Mouse (Mus musculus) left cerebral cortex, adult 2 months (tissue): ENCODE measurements around the gene Snx5. TPM values are rescaled to one million over a fixed set of nuclear protein-coding genes. Genes with fewer than 3 reads are reported as not detected.

Source experiments
- DNase-seq, 2 experiments: peaks; one replicate each; pipeline ENCODE4 v3.0.0; 2021 to 2022; ENCODE audit warnings: low spot score in 2 of 2, mixed read lengths in 1 of 2; ENCODE audit errors: extremely low spot score in 1 of 2
- H3K27ac ChIP-seq: fragments of 200-600 bp; 2 replicates; pipeline ENCODE4 v1.8.1; 2022
- H3K4me3 ChIP-seq: fragments of 200-600 bp; 2 replicates; pipeline ENCODE4 v1.8.1; 2022
- CTCF ChIP-seq: fragments of 200-600 bp; IDR thresholded peaks from 2 replicates; pipeline ENCODE4 v1.8.1; 2022; ENCODE audit warnings: antibody characterized with exemption, mild to moderate bottlenecking, moderate library complexity
- intact Hi-C: fragments of 180-260 bp; cut with DNase I; formaldehyde crosslinking; loops from one replicate; pipeline ENCODE4 v1.15.1; 2025
- long read RNA-seq, 2 experiments: library from polyadenylated mRNA; stranded (forward); transcript quantifications; one replicate each; pipeline ENCODE4 v2.0.0; 2021; ENCODE audit warnings: borderline mapping rate in 2 of 2
- total RNA-seq, 2 experiments: library from RNA; stranded (reverse); gene quantifications; 2 replicates each; pipeline ENCODE4 v1.2.3; 2021

The Snx5 gene
- 10 to 100 TPM; 77.4 to 87.4 TPM for total RNA-seq
- long read RNA-seq, experiment 1, transcript Snx5-202 (14 exons, 2,512 nt), result minor isoform, 13 of 126 reads
- long read RNA-seq, experiment 1, transcript Snx5-201 (13 exons, 2,419 nt), result major isoform, 90 of 126 reads
- long read RNA-seq, experiment 1, partial matches to known transcripts, result 1 of 126 reads
- long read RNA-seq, experiment 1, other reads (novel, unspliced or antisense), result 22 of 126 reads
- long read RNA-seq, experiment 2, transcript Snx5-202 (14 exons, 2,512 nt), result minor isoform, 9 of 91 reads
- long read RNA-seq, experiment 2, transcript Snx5-201 (13 exons, 2,419 nt), result major isoform, 60 of 91 reads
- long read RNA-seq, experiment 2, partial matches to known transcripts, result 1 of 91 reads
- long read RNA-seq, experiment 2, other reads (novel, unspliced or antisense), result 21 of 91 reads

- Histone ChIP-seq H3K4me3 (peak within 1 kb of the TSS; percentile 64), H3K27ac (peak within 1 kb of the TSS; percentile 100)
- intact Hi-C loops, result loop anchor here (5.0 kb wide), 1 partner anchor 287 kb away; the partner anchor contains the start of gene Sec23b
- no peak for TF ChIP-seq CTCF
- peak; percentile 93 to 96 for DNase-seq
These were observed at the start of gene Snx5, which contains the start of gene Mgme1 for GRCm38 (mm10) chr2:144270507-144271420. Snx5 (minus strand) TSS chr2:144270906. Mgme1 (plus strand) TSS chr2:144270663.

DNA sequence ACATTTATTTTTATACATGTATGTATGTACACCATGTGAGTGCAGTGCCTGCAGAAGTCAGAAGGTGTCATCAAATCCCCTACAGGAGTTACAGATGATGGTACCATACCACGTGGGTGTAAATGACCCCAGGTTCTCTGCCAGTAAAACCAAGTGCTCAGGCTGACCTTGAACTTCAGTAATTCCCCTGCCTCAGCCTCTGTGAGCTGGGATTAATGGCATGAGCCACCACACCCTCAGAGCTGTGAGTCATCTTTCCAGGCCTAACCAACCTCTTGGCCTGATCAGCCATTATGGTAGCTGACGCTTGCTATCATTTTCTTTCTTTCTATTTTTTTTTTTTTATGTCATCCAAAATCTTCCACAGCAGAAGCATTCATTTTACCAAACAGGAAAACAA, 40.7 kb upstream of the Snx5 start:
- intact Hi-C loops, result no loop called here
- DNase-seq, result no peak
- Histone ChIP-seq H3K4me3 (no peak overlapping the region), H3K27ac (no peak overlapping the region)
- TF ChIP-seq CTCF, result no peak

DNA sequence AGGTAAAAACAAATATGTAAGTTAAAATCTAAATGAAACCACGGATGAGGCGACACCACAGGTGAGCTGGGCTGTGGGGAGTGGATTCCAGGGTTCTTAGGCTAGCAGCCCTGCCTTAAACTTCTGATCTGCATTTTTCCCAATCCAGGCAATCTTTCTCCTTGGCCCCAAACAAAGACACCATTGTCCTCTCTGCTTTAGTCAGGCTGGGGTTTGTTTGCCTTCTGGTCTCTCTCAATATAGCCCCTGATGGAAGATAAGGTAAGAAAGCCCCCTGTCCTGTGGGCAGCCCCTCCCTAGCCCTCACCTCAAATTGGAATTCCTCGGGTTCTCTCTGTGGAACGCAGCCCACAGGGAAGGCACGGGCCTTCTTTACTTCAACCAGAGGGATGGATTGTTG, 39.6 kb upstream of the Snx5 start:
- intact Hi-C loops, result no loop called here
- no peak for TF ChIP-seq CTCF
- H3K27ac ChIP-seq, result no peak overlapping the region
- no peak for DNase-seq
- no peak overlapping the region for H3K4me3 ChIP-seq

DNA sequence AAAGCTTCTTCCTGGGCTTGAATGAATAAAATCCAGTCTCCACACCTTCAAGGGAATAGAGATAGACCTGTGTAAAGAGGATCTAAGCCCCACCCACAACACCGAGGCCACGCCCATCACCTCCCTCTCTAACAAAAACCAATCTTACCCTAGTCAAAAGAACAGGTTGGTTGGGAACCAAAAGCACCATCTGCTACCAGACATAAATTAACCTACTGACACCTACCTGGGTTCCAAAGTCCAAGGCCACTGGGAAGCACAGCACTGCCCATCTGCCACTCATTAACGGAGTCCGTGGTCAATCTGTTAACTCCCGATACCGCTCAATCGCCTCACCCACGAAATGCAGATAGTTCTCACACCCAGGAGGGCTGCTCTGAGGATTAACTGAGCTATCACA, 37.9 kb upstream of the Snx5 start:
- no peak for DNase-seq
- no peak for TF ChIP-seq CTCF
- Histone ChIP-seq H3K4me3 (no peak overlapping the region), H3K27ac (no peak overlapping the region)
- intact Hi-C loops, result no loop called here

DNA sequence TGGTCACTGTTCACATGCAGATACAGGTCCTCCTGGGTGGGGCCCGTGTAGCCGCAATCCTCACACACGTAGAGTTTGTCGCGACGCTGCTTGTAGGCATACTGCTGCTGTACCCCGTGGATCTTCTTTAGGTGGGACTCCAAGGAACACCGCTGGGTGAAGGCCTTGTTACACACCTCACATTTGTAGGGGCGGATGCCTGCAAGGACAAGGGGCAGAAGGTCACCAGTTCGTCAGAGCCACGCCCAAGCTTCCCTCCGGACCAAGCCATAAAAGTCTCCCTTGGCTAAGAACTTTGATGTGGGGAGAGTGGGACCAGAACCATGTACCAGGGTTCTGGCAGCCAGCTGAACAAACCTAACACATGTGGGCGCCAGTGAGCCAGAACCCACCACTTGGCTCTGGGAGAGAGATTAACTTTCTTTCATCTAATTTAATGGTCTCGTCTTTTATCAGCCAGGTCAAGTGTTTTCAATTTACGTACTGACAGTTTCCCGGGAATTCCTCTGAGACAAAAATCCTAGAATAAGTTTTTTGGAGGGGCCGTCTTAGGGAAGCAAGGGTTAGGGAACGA, 35.1 kb upstream of the Snx5 start:
- Histone ChIP-seq H3K4me3 (no peak overlapping the region), H3K27ac (no peak overlapping the region)
- no peak for DNase-seq
- intact Hi-C loops, result no loop called here
- peak; percentile 44 for TF ChIP-seq CTCF

- intact Hi-C loops, result no loop called here
- Histone ChIP-seq H3K4me3 (no peak overlapping the region), H3K27ac (no peak overlapping the region)
- no peak for TF ChIP-seq CTCF
- no peak for DNase-seq
These were observed 30.4 kb upstream of the Snx5 start for GRCm38 (mm10) chr2:144301101-144301500.

DNA sequence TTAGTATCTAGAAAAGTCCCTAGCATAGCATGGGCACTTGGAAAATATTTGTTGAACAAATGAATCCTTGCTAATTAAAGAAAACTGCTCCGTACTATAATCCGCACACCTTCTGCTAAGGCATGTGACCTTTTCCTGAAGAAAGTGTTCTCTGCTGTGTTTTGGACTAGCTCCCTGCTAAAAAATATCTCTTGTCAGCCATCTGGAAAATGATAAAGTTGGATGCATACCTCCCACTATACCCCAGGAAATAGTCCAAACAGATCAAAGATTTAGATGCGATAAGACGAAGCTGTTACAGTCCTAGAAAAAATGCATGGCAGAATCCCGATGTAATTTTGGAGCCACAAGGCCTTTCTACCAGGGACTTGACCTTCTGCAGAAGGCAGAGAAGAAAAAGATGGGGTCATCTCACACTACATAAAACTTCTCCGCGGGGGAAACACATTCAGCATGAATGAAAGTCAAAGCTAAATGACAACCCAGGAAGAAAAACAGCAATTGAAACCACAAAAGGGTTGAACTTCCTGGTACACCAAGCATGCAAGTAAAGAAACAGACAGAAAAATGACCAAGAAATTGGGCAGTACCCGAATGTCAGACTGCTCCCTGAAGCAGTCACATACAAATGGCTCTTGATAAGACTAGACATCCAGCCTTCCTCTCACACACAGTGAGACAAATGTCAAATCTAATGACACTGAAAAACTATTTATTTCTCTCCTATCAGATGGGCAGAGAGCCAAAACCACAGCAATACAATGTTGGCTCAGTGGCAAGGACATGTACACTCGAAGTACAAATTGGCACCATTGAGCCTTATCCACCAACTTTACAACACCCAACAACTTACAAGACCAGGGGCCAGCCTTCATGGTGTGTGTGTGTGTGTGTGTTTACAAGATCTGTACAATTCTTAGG, 29.3 kb upstream of the Snx5 start:
- H3K27ac ChIP-seq, result peak overlapping the region; percentile 69
- H3K4me3 ChIP-seq, result no peak overlapping the region
- intact Hi-C loops, result loop anchor here (2.0 kb wide), 1 partner anchor 69 kb away; the partner anchor contains the start of genes Kat14 and Pet117
- DNase-seq, result no peak
- TF ChIP-seq CTCF, result no peak

DNA sequence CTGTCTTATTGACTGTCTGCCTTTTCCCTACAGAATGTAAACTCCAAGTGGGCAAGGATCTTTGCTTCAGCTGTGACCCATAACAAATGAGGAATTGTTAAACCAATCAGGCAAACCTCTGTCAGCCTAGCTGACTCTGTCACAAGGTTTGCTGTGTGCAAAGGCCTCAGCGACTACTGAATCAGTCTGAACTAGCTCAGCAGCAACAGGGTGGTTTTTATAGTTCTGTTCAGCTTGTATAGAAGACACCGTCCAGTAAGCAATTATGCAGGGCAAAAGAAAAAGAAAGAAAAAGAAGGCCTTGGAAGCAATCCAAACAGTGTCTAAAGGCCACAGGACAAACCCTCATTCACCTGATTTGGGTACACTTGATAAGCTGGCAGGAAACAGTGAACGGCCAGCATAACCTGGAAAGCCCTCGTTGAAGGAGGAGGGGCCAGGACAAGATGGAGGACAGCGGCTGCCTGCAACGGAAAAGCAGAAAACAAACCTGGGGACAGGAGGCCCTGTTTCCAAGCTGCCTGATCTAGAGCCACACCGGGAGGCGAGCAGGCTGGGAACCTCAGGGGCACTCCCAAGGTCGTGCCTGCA, 24.5 kb upstream of the Snx5 start:
- Histone ChIP-seq H3K27ac (no peak overlapping the region), H3K4me3 (no peak overlapping the region)
- TF ChIP-seq CTCF, result no peak
- DNase-seq, result no peak
- intact Hi-C loops, result no loop called here

DNA sequence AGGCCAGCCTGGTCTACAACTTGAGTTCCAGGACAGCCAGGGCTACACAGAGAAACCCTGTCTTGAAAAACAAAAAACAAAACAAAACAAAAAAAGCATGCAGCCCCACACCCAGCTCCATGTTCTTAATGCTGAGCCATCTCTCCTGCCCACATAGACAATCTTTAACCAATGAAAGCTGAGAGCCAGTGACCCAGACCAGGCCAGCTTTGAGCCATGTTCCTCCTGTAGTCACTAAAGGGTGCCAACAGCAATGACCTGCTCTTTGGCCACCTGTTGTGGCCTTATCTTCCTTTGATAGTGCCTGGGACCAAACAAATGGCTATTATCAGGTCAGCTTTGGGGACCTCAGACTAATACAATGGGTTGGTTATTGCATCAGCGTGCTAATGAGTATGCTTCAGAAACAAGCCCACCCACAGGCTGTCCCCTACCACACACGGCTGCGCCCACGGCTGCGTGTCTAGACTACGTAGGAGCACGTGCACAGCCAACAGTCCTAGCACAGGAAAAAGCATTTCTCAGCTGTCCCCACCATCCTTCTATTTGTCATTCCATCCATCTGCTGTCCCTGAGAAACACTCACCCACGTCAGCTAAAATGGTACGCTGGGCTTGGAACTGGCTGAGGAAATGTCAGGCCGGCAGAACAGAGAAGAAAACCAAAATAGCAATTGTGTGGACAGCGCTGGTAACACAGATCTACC, 21.0 kb upstream of the Snx5 start:
- peak; percentile 43 to 79 for DNase-seq
- Histone ChIP-seq H3K4me3 (no peak overlapping the region), H3K27ac (peak overlapping the region; percentile 76)
- no peak for TF ChIP-seq CTCF
- intact Hi-C loops, result loop anchor here (1.0 to 5.0 kb wide), 2 partner anchors 151 to 174 kb away; no protein-coding TSS in a partner anchor

DNA sequence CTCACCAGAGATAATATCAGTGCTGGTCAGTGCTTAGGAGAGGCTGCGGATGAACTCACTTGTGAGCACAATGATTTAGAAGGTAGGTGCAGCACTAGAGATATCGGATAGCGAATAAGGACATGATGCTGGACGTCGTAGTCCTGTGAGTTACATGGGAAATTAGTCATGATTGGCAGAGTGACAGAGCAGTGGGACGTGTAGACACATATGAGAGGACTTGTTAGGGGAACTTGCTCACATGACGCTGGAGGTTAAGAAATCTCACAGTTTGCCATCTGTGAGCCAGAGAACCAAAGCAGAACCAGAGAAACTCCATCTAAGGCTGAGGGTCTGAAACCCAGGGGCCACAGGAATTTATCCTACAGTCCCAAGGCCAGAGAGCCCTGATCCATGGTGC, 19.6 kb upstream of the Snx5 start:
- DNase-seq, result no peak
- intact Hi-C loops, result loop anchor here (5.0 kb wide), 1 partner anchor 152 kb away; no protein-coding TSS in a partner anchor
- Histone ChIP-seq H3K4me3 (no peak overlapping the region), H3K27ac (no peak overlapping the region)
- no peak for TF ChIP-seq CTCF
